8 mouse cellular contexts compared by ENCODE assay signal in genomic region chr11:3514529-3515054, GRCm38 (mm10). TPM values are rescaled to one million over a fixed set of nuclear protein-coding genes. Genes with fewer than 3 reads are reported as not detected.
DNase-seq lines count a peak whose midpoint lies in the region; ATAC-seq lines count a peak whose summit lies in the region.

Selenom (plus strand) TSS chr11:3514684.

- peak; percentile 87 for DNase-seq in Muller cell, postnatal 12 days (ENCODE audit: inconsistent ontology term)
- DNase-seq in cerebellum, adult 9-11 months: peak; percentile 96
- DNase-seq in frontal cortex, postnatal 10 days (ENCODE audit: low spot score in 2 of 2): peak; percentile 83 to 89
- DNase-seq in layer of hippocampus, postnatal 14 days (ENCODE audit: low spot score in 2 of 2): peak; percentile 92 to 94
- peak; percentile 89 for DNase-seq in lung, postnatal 14 days
- DNase-seq in retina, adult 2 months (ENCODE audit: low read depth, low spot score): peak; percentile 73
- DNase-seq in thymus, postnatal 36 days: peak; percentile 80 to 81

- H3K36me3 ChIP-seq in hindbrain, embryonic 12.5 days: no peaks in the 10 kb centered on the region

- H3K27me3 ChIP-seq in hindbrain, embryonic 12.5 days: peaks cover 38% of the 10 kb centered on the region

- H3K9me3 ChIP-seq in hindbrain, embryonic 12.5 days (replicated peaks): no peaks in the 10 kb centered on the region

- peak within 1 kb of the TSS; percentile 63 for H3K4me2 ChIP-seq in hindbrain, embryonic 12.5 days (replicated peaks)

- no peak within 1 kb of the TSS for H3K27ac ChIP-seq in hindbrain, embryonic 12.5 days

- peak within 1 kb of the TSS; percentile 48 for H3K9ac ChIP-seq in hindbrain, embryonic 12.5 days

- ATAC-seq in hindbrain, embryonic 12.5 days (ENCODE audit: low FRiP score): peak; percentile 79

- peaks cover 27% of the 10 kb centered on the region for H3K4me1 ChIP-seq in hindbrain, embryonic 12.5 days

- peak within 1 kb of the TSS; percentile 44 for H3K4me3 ChIP-seq in hindbrain, embryonic 12.5 days

- 0% methylated on average over 26 of the region's 26 CpGs for WGBS in hindbrain, embryonic 12.5 days

RNA-seq across cellular contexts. Expression of gene Selenom, which starts in this region (rescaled TPM):
- polyA plus RNA-seq in hindbrain, embryonic 12.5 days (2016; fragmentation: Nextera tagmentation; extraction: Ambion mirVana): 78.0 and 83.6 TPM in 2 replicates
- total RNA-seq in layer of hippocampus, postnatal 14 days (2021): 100 to 1,000 TPM; 229 to 234 TPM
